15 mouse cellular contexts compared by ENCODE assay signal in the genomic region with DNA sequence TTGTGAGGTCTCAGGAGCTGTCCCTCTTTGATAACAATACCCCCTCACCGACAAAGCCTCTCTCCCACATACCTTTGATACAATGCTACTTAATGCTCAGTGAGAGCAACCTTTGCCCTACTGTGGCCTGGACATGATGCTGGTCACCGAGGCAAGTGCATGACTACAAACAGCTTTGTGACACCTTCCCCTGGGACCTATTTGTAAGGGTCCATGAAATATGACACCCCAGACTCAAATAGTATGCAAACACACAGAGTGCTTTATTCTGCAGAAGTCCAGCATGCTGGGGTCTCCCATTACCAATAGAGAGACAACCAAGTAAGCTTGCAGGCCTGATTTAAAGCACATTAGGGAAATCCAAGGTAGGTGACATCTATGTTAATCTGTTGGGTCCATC.
DNase-seq lines count a peak whose midpoint lies in the region; ATAC-seq lines count a peak whose summit lies in the region.
"Had no signal": no experiment of that assay in that cellular context is flagged by ENCODE, and none has a peak within 500 bp of the region (broad histone marks: within the 10 kb centered on the region; RNA-seq: fewer than 3 reads in every experiment).

No protein-coding gene starts in this region.

- 0 out of 2 replicates have a peak overlapping the region, but pooled peaks have one; percentile 4 for H3K27ac ChIP-seq in heart, embryonic 12.5 days (ENCODE audit: poor library complexity, severe bottlenecking)
- peak overlapping the region; percentile 65 for H3K27ac ChIP-seq in kidney, embryonic 16.5 days (ENCODE audit: low read length)
- H3K27ac ChIP-seq in brown adipose tissue, adult 24 weeks (replicated peaks; ENCODE audit: low read depth, low read length): peak overlapping the region; percentile 85
- H3K27ac ChIP-seq: forebrain, embryonic 13.5 days; hindbrain, embryonic 14.5 days; neural tube, embryonic 13.5 days had no signal

- H3K9ac ChIP-seq in heart, embryonic 12.5 days: no peak overlapping the region
- H3K9ac ChIP-seq in kidney, embryonic 16.5 days (replicated peaks; ENCODE audit: low read length): no peak overlapping the region
- H3K9ac ChIP-seq: forebrain, embryonic 13.5 days; hindbrain, embryonic 14.5 days; neural tube, embryonic 13.5 days had no signal

- peaks cover 35% of the 10 kb centered on the region for H3K4me1 ChIP-seq in heart, embryonic 12.5 days (replicated peaks)
- peaks cover 34% of the 10 kb centered on the region for H3K4me1 ChIP-seq in kidney, embryonic 16.5 days (ENCODE audit: insufficient read depth, low read length)
- peaks cover 30% of the 10 kb centered on the region for H3K4me1 ChIP-seq in brown adipose tissue, adult 24 weeks (ENCODE audit: control insufficient read depth, insufficient read depth, insufficient read length, low read length)

- H3K36me3 ChIP-seq in heart, embryonic 12.5 days: no peaks in the 10 kb centered on the region
- no peaks in the 10 kb centered on the region for H3K36me3 ChIP-seq in kidney, embryonic 16.5 days (ENCODE audit: insufficient read depth, low read length)
- H3K36me3 ChIP-seq: neural tube, embryonic 13.5 days had no signal

- no peak overlapping the region for H3K4me2 ChIP-seq in heart, embryonic 12.5 days
- H3K4me2 ChIP-seq in kidney, embryonic 16.5 days (replicated peaks; ENCODE audit: low read depth, low read length): peak overlapping the region; percentile 32; the same call in 1 of the 2 replicates
- H3K4me2 ChIP-seq: forebrain, embryonic 13.5 days; hindbrain, embryonic 14.5 days; neural tube, embryonic 13.5 days had no signal

- 22% methylated on average over 2 of the region's 2 CpGs for WGBS in heart, embryonic 12.5 days
- WGBS in kidney, embryonic 16.5 days: 6% methylated on average over 2 of the region's 2 CpGs

- no peak for ATAC-seq in heart, embryonic 12.5 days (ENCODE audit: insufficient number of reproducible peaks, low FRiP score)
- peak; percentile 28; the same call in 1 of the 2 replicates for ATAC-seq in kidney, embryonic 16.5 days (ENCODE audit: low FRiP score, low TSS enrichment)
- no peak for ATAC-seq in megakaryocyte progenitor cell, adult 5-6 weeks (replicated peaks; ENCODE audit: poor library complexity)
- ATAC-seq: forebrain, embryonic 13.5 days had no signal

- peaks cover 7% of the 10 kb centered on the region; the same call in 1 of the 2 replicates for H3K9me3 ChIP-seq in heart, embryonic 12.5 days (replicated peaks)
- H3K9me3 ChIP-seq in kidney, embryonic 16.5 days (ENCODE audit: low read length): no peaks in the 10 kb centered on the region
- H3K9me3 ChIP-seq: neural tube, embryonic 13.5 days had no signal

- intact Hi-C loops in heart, postnatal 14 days (cut with DNase I): loop anchor here (2.0 to 5.0 kb wide), 6 partner anchors 68 to 272 kb away; a partner anchor contains a TSS

- H3K27me3 ChIP-seq in heart, embryonic 12.5 days (replicated peaks): no peaks in the 10 kb centered on the region
- no peaks in the 10 kb centered on the region for H3K27me3 ChIP-seq in kidney, embryonic 16.5 days (ENCODE audit: insufficient read depth, low read length)
- H3K27me3 ChIP-seq: forebrain, embryonic 13.5 days; neural tube, embryonic 13.5 days had no signal

- DNase-seq in heart, postnatal 14 days: no peak
- no peak for DNase-seq in kidney, adult 9 months
- DNase-seq in hindlimb bud, embryonic 11.5 days (ENCODE audit: extremely low spot score, low read depth, low spot score): peak; percentile 20
- no peak for DNase-seq in urinary bladder, postnatal 14 days (ENCODE audit: low spot score)
- DNase-seq: cerebellum, postnatal 36 days; layer of hippocampus, adult 9-11 months; right cerebral cortex, postnatal 25 days; thymus, adult 18-20 months had no signal

- H3K4me3 ChIP-seq in heart, embryonic 12.5 days: no peak overlapping the region
- H3K4me3 ChIP-seq in kidney, embryonic 16.5 days (ENCODE audit: low read length): no peak overlapping the region
- H3K4me3 ChIP-seq in brown adipose tissue, adult 24 weeks (ENCODE audit: insufficient read depth, low read depth, low read length): no peak overlapping the region
- H3K4me3 ChIP-seq: forebrain, embryonic 13.5 days; neural tube, embryonic 13.5 days had no signal

Comparison
In these comparisons a context has a peak if more than half of its experiments do, and no peak if none do; other contexts are left out.
1. H3K27ac ChIP-seq: peak in every context shown above with its lines; median percentile 85 in brown adipose tissue, adult 24 weeks; 65 in kidney, embryonic 16.5 days; 4 in heart, embryonic 12.5 days.